Mouse (Mus musculus) cerebellum, adult (tissue): ENCODE results near the gene Pvr.

Experiments
- ATAC-seq: cut with Nextera tagmentation; 2 replicates; pipeline ENCODE4 v1.9.2; 2017; ENCODE audit warnings: mild to moderate bottlenecking, moderate library complexity, mixed read lengths; ENCODE audit not compliant: insufficient number of reproducible peaks, low FRiP score, low TSS enrichment

The Pvr gene

DNA sequence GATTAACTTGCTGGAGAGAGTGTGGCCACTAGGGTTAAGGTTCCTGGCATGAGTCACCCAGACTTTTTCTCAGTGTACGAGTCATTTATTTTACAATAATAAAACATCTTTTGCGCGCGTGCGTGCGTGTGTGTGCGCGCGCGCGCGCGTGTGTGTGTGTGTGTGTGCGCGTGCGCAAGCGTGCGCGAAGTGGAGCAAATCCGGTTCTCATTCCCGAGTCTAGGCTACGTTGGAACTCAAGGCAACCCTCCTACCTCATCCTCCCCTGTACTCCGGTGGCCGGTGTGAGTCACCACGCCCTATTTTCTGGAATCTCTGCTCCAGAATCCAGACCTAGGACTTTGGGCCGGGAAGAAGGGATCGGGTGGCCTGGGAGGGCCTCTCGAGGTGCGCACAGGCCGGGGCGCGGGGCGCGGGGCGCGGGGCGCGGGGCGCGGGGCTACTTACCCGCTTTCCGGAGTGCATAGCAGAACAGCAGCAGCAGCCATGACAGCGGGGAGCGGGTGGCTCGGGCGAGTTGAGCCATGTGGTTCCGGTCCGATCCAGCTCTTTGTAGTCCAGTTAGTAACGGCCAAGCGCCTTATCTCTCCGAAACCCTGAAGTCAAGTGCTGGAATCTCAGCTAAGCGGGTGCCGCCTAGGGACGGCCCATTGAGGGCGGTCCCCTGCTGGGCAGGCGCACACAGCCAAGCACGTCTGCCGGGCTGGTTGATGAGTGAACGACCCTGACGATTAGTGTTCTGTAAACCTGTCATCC, at the start of gene Pvr:
Pvr (minus strand) TSS at position 655 of the 756 bp plus-strand sequence.
- ATAC-seq: peak; percentile 81

DNA sequence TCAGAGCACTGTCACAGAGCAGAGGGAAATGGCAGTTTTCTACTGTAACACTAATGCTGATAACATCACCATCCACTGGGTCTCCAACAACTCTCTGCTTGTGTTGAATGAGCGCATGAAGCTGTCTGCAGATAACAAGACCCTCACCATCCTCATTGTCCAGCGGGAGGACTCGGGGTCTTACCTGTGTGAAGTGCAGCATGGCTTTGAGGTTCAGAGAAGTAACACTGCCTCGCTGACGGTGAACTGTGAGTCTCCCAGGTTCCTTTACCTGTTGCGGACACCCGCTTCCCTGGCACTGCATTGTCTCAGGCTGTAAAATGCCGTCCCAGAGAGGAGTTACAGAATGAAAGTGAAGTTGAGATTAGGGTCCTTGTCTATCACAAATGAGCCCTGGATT, 49.2 kb upstream of the Pvr start:
- no peak for ATAC-seq

DNA sequence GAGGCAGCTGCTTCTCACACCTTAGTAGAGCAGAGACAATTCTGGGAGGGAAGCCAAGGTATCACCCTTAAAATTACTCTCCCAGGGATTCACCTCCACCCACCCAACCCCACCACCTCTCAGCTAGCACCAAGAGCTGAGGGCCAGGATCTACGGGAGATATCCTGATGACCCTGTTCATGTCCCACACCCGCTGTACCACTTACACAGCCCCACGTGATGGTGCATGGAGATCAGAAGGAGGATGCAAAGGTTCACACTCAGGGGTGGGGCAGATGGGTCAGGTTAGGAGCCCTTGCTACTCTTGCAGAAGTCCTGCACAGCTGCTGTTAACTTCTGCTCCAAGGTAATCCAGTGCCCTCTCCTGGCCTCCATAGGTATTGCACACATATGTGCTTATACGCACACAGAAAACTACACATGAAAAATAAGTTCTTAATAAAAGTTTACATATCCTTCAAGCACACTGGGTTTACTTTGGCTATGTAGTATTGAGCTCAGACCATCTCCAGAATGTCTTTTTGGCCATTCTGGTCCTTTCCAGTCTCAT, 48.7 kb upstream of the Pvr start:
- no peak for ATAC-seq

DNA sequence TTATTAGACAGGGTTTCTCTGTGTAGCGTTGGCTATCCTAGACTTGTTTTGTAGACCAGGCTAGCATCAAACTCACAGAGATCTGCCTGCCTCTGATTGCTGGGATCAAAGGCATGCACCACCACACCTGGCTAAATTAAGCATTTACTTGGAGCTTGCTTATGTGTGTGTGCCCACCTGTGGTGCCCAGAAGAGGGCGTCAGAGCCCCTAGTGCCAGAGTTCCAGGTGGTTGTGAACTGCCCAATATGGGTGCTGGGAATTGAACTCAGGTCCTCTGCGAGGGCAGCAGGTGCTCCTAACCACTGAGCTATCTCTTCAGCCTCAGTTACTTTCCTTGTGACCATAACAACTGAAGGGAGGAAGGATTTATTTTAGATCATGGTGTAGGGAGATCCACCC, 48.1 kb upstream of the Pvr start:
- no peak for ATAC-seq

DNA sequence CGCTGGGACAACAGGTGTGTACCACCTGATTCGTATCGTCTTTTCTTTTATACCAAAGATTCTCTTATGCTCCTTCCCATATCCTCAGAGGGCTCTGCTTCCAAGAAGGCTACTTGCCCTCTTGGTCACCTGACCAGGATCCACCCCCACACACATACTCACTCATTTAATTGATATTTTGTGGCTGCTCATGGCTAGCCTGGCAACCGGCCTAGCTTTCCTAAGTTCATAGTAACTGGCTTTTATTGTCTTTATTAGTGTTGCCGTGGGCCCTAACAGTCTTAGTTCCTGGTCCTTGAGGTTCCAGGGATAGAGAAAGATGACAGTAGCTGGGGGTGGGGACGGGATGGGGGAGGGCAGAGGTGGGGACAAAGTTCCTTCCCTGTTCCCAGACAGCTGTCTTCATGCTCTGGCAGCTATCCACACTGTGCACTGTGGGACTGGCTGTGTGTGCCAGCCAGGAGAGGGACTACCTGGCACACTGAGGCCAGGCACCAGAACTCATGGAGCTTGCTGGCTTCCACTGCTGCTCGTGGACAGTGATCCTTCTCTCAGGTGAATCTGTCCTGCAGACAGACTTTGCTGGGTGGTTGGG, 44.1 kb upstream of the Pvr start, which contains the start of gene Ceacam20:
Ceacam20 (plus strand) TSS at position 428 of the 595 bp plus-strand sequence.
- ATAC-seq: no peak

DNA sequence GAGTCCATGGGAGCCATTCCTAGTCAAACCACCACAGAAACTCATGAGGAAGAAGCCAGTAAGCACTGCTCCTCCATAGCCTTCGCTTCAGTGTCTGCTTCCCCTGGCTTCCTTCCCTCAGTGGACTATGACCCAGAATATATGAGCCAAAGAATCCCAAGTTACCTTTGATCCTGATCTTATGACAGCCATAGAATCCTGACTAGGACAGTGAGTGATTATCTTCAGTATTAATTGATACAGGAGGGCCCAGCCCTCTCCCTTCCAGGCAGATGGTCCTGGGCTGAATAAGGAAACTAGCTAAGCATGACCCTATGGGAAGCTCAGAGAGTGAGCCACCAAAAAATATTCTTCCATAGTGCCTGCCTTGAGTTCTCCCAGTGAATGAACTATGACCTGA, 41.5 kb upstream of the Pvr start:
- no peak for ATAC-seq

DNA sequence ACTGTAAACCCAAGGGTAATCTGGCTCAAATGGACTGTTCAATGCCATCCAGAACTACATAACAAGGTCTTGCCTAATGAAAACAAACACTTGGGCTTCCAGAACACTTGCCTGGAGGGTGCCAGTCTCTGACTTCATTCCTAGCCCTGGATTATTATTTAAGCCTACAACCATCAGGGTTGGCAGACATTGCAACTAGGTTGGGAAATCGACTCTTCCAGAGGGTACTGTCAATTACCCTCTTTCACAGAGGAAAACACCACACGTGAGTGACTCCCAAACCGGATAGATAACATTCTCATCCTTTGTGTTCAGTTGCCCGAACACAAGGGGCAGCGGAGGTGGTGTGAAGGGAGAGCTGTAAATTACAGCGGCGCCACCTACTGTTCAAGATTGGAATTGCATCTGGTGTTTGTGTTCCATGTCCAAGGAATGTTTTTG, 35.4 kb upstream of the Pvr start:
- no peak for ATAC-seq

DNA sequence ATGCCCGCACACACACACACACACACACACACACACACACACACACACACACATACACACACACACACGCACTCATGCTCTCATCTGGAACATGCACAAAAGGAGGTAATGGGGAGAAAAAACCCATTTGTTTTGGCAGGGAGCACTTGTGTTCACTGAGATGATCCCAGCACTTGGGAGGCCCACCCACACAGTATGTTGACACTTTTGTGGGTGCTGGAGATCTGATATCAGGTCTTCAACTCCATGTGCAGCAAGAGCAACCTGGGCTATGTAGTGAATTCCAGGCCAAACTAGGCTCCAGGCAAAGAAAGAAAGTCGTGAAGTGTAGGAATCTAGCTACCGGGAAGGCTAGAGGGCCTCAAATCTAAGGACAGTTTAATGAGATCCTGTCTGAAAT, 34.9 kb upstream of the Pvr start:
- ATAC-seq: no peak

DNA sequence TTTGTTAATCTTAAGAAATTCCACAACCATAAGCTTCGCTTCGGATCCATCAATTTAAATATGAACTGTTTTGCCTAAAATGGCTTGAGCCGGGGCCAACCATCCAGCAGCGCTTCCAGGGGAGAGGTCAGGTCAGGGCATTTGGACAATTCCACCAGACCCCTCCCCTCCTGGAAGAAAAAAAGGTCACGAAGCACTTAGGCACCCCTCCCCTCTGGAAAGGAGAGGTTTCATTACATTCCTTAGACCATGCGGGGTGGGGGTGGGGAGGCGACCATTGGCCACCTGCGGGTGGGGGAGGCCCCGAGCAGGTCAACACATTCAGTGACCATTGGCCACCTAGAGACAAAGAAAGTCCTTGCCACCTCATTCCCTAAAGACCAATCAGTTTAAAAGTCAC, 32.1 kb upstream of the Pvr start:
- ATAC-seq: no peak

DNA sequence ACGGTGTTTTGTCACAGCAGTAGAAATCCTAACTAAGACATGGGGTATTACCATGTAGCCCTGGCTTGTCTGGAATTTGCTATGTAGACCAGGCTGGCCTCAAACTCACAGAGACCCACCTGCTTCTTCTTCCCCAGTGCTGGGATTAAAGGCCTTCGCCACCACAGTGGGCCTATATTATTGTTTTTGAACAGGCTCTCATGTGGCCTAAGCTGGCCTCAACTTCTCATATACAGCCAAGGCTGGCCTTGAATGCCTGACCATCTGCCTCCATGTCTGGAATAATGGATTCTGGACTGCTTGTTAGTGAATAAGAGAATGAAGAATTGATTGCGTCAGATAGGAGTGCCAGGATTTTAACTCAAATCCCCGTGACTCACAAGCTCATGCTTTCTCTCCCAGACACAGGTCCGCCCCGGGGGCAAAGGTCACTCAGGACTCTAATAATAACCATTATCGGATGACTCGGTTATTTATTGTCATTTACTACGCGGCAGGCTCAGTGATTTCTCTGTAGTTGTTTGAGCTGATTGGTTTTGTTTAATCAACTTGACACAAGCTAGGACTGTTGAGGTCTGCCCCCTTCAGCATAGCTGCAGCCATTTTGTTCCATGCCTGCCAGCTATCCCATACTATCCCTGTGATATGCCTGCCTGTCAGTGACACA, 31.5 kb upstream of the Pvr start:
- ATAC-seq: no peak

DNA sequence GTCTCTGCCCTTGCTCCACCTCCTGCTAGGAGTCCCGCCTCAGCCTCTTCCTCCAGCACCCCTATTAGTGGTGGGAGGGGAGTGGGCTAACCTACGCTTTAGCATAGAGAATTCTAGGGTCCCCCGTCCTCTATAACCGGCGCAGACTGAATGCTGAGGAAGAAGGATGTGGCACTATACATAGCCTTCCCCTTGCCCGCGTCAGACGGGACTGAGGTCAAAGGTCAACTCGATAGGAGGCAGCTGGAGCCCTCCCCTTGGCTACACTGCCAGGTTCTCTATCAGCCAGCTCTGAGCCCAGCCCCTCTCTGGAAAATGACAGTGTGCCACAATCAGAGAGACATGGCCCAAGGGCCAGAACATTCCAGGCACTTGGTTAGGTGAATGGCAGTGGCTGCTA, 29.6 kb upstream of the Pvr start, which contains the start of gene Igsf23:
Igsf23 (minus strand) TSS at position 168 of the 400 bp plus-strand sequence.
- ATAC-seq: no peak

DNA sequence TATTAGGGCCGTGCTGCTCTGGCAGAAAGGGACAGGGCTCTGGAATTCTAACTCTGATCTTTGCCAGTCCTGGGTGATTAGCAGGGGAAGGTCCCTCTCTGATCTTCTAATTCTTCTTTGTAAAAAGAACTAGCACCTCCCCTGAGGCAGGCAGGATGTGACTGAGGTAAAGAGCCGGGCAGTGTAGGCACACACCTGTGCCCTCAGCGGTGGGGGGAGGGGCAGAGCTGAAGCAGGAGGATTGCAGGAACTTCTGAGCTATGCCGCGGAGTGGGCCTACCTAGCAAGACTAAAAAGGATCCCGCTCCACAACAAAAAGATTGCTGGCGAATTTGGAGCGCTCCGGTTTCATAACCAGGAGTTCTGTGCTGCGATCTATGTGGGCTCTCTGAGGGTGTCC, 29.0 kb upstream of the Pvr start:
- no peak for ATAC-seq

DNA sequence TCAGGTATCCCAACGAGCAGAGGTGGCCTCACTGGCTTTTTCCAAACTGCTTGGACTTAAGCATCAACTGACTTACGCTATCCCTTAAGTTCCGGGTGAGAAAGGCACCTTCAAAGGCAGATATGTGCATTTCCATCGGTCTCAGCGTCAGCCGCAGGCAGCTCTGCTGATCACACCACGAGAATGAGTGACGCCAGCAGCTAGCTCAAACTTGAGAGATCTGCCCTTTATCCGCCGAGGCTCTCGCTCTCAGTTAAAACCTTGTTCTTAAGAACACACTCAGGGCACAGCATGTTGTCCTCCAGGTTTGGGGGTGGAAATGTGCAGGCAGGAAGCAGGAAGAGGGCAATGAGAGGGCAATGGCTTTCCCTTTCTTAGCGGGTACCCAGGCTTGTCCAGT, 28.0 kb upstream of the Pvr start:
- ATAC-seq: no peak

DNA sequence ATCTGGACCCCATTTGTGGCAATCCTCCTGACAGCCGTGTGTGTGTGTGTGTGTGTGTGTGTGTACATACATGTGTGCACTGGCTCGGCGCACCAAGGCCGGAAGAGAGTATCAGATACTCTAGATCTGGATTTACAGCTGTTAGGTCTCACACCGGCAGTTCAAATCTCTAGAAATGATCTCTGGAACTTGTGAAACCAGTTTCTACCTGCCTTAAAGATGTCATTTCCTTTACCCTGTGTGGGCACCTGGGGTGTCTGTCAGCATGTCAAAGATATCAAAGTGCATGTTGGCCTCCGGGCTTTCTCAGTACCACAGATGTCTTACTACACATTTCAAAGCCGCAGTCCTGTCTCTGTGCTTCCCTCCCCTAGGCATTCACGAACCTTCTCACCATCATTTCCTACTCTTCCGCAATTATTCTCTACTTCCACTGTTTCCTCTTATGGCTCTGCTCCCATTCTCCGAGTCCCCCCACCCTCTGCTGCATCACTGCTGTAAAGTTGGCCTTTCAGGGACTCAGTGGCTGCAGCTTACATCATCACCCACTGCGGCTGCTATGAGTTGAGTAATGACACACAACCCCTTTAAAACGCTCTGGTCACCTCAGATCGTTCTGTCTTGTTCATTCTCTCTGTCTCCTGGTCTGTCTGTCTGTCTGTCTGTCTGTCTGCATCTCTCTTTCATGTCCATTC, 25.0 kb upstream of the Pvr start:
- no peak for ATAC-seq

DNA sequence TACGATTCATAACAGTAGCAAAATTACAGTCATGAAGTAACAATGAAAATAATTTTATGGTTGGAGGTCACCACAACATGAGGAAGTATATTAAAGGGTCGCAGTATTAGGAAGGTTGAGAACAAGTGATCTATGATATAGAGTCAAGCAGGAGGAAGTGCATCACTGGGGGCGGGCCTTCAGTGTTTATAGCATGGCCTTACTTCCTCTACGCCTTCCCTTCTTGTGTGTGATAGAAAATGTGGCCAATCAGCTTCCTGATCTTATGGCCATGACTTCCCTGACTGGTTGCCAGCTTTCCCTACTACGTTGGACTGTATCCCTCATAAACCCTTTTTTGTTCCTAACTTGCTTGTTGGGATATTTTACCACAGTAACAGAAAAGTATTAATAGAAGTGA, 24.2 kb upstream of the Pvr start:
- no peak for ATAC-seq

DNA sequence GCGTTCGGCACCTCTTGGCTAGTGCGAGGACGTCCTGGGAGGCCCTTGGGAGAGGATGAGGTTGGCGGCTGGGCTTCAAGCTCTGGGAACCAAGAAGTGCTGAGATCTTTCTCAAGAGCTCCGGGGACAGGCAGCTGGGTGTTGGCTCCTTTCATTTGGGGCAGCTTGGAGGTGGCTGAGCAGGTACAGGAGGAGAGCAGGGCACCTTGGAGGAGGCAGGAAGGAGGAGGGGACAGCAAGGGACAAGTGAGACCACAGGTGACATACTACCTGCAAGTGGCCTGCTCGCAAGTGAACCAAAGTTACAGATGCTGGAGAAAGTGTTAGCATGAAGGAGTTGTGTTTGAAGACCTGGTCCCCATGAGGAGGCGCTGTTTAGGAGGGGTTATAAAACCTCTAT, 23.7 kb upstream of the Pvr start:
- no peak for ATAC-seq

DNA sequence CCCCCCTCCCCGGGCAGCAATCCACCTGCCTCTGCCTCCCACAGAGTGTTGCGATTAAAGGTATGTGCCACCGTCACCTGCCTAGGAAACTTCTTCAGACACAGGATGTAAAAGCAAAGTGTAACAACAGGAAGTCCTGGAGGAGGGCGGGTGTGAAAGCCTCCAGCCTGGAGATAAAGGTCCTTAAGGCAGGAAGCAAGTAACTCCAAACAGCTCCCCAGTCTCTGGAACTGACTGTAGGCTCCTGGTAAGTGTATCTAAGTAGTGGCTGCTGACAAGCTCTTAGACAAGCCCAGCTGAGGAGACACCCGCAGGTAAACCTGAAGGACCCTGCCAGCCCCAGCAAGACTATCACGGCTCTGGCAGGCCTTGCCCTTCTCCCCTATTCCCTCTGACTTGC, 19.3 kb upstream of the Pvr start:
- no peak for ATAC-seq

DNA sequence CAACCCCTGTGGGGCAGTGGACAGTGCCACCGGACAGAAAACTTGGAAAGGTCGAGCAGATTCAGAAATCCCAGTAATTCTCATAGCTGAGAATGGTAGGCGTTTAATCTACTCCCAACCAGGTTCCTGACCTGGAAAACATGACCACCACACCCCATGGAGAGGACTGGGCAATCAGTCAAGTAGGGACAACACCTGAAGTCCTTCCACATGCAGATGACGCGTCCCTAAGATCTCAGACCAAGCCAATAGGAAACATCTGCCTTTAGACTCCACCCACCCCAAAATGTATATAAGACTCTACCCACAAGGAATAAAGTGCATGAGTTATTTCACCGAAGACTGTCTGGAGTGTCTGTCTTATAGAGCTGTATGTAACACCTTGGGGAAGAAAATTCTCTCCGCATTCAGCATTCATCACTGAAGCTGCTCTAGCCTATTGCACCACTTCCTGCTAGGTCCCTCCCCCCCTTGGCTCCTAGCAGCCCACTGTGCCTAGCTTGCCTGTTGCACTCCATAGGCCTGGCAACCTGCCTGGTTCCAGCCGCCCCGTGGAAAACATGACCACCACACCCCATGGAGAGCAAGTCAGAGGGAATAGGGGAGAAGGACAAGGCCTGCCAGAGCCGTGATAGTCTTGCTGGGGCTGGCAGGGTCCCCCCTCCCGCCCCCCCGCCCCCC, 18.7 kb upstream of the Pvr start:
- ATAC-seq: no peak

DNA sequence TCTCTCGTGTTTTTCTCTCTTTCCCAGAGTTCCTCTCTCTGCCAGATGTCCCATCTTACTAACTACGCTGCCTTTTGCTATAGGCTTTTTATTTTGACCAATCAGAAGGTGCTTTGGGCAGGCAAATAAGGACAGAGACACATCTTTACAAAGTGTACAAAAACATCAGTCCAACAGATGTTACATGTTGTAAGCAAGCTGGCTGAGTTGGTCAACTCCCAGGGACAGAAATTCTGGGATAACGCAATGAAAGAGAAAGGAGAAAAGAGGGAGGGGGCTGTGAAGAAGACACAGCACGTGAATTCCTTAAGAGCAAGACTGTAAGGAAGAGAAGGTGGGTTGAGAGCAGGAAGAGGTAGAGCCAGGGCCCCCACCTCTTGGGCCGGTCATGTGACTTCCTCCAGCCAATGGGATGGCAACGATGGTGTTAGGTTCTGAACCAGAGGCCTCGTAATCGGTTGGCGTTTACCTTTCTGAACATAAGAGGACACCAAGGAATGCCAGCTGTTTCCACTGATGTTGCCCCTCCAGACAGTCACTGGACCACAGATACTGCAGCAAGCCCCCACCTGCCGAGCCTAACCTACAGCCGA, 16.4 kb upstream of the Pvr start:
- ATAC-seq: no peak

DNA sequence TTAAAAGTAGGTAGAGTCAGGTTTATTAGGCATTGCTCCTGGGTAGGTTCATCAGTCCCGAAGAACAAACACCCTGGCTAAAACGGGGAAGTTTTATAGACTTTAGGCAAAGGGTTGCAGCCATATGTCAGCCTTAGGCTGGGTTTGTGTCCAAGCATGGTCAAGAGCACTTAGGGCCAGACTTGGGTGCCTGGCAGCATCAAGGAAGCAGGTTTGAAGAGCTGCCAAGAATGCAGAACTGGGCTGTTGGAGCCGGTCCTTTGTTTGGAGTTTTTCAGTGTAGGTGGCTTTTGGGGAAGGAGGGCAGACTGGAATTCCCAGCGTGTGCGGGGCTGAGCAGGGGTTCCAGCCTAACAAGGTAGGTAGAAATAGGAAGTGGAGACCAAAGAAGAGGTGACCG, 15.0 kb upstream of the Pvr start:
- ATAC-seq: no peak
